Mouse (Mus musculus) heart, embryonic 16.5 days (tissue): ENCODE results near the gene Naa11. TPM values are rescaled to one million over a fixed set of nuclear protein-coding genes. Genes with fewer than 3 reads are reported as not detected.

ENCODE experiments used
- ATAC-seq: fragments of 200-750 bp; cut with Nextera tagmentation; replicated peaks from 2 replicates; pipeline ENCODE4 v1.8.0; 2017; ENCODE audit warnings: moderate number of reproducible peaks; ENCODE audit not compliant: insufficient read depth, low FRiP score; ENCODE audit errors: extremely low read depth
- H3K27ac ChIP-seq: fragments of 300-500 bp; sonication (generic); 2 replicates; pipeline ENCODE4 v1.5.1; 2014; ENCODE audit warnings: mild to moderate bottlenecking, low read length, control low read depth, moderate library complexity
- H3K27me3 ChIP-seq: fragments of 300-500 bp; sonication (generic); 2 replicates; pipeline ENCODE4 v1.6.1; 2014; ENCODE audit warnings: low read length, mixed read lengths; ENCODE audit not compliant: control insufficient read depth, insufficient read depth
- H3K36me3 ChIP-seq: fragments of 300-500 bp; sonication (generic); 2 replicates; pipeline ENCODE4 v1.6.1; 2014; ENCODE audit not compliant: control insufficient read depth, insufficient read depth
- H3K4me1 ChIP-seq: fragments of 300-500 bp; sonication (generic); 2 replicates; pipeline ENCODE4 v1.6.1; 2014; ENCODE audit warnings: low read length, mixed read lengths; ENCODE audit not compliant: control insufficient read depth, insufficient read depth
- H3K4me2 ChIP-seq: fragments of 300-500 bp; sonication (generic); 2 replicates; pipeline ENCODE4 v1.6.1; 2014; ENCODE audit warnings: low read depth, mild to moderate bottlenecking, control low read depth, low read length
- H3K4me3 ChIP-seq: fragments of 300-500 bp; sonication (generic); 2 replicates; pipeline ENCODE4 v1.5.1; 2014; ENCODE audit warnings: mild to moderate bottlenecking, control low read depth, low read length
- H3K9ac ChIP-seq: fragments of 300-500 bp; sonication (generic); 2 replicates; pipeline ENCODE4 v1.6.1; 2014; ENCODE audit warnings: low read length, control low read depth
- H3K9me3 ChIP-seq: fragments of 300-500 bp; sonication (generic); replicated peaks from 2 replicates; pipeline ENCODE4 v1.6.1; 2016; ENCODE audit warnings: low read length; ENCODE audit not compliant: control insufficient read depth
- WGBS: fragments of 180-500 bp; shearing (Covaris S2); extraction: QIAGEN DNeasy Blood & Tissue Kit; methylation state at CpG from one replicate; pipeline ENCODE4 v1.1.7; 2014; 5-methylcytosine and 5-hydroxymethylcytosine counted together
- polyA plus RNA-seq: library from polyadenylated mRNA; unstranded; fragments of >200 nt; fragmentation: Nextera tagmentation; extraction: Ambion mirVana; gene quantifications from 2 replicates; pipeline ENCODE4 v1.2.1, GENCODE M21; 2015

The Naa11 gene
- polyA plus RNA-seq, 1 experiment from 2014 or later = 0.05 TPM

DNA sequence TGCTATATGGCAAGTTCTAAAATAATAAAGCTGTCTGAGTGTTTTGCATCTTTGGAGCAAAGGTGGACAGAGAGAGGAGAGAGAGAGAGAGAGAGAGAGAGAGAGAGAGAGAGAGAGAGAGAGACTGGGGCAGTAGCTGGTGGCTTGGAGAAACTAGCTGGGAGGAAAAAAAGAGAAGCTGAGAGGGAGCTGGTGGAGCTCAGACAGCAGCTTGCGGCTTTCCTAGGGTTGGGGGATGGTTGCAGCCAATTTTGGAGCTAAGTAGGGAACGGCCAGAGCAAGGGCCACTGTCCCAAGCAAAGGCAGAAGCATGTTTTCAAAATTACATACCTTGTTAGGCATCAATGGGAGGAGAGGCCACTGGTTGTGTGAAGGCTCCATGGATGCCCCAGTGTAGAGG lies 36.0 kb downstream of the Naa11 start:
- Histone ChIP-seq H3K9me3 (peaks cover 4% of the 10 kb centered on the region), H3K36me3 (no peaks in the 10 kb centered on the region), H3K4me3 (no peak overlapping the region), H3K27me3 (no peaks in the 10 kb centered on the region), H3K27ac (no peak overlapping the region), H3K9ac (no peak overlapping the region), H3K4me2 (no peak overlapping the region), H3K4me1 (0 out of 2 replicates have a peak, but pooled peaks cover 3% of the 10 kb centered on the region)
- ATAC-seq = no peak
- 32% methylated on average over 2 of the region's 2 CpGs for WGBS

- Histone ChIP-seq H3K27ac (no peak overlapping the region), H3K9me3 (peaks cover 4% of the 10 kb centered on the region), H3K27me3 (no peaks in the 10 kb centered on the region), H3K4me3 (no peak overlapping the region), H3K9ac (no peak overlapping the region), H3K4me2 (no peak overlapping the region), H3K36me3 (no peaks in the 10 kb centered on the region), H3K4me1 (0 out of 2 replicates have a peak, but pooled peaks cover 3% of the 10 kb centered on the region)
- 90% methylated on average over 2 of the region's 2 CpGs for WGBS
- ATAC-seq = no peak
Measured at GRCm38 (mm10) chr5:97355152-97355551, 37.0 kb downstream of the Naa11 start.

DNA sequence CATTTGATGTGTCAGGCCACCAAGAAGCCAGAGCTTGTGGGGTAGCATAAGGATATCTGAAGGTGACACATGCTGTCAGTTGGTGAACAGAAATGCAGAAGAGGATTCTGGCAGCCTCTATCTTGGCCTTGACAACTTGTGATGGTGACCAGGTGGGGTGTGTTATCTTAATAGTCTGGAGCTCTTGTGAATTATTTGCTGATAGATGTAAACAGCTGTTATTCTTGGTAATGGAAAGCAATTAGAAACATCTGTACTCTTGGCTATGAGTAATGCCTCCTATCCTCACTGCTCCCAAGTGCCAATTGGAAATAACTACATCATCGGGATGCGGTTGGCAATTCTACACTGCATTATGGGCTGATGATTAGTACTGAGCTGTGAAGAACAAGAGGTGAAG lies 43.4 kb downstream of the Naa11 start:
- no peak overlapping the region for H3K27ac ChIP-seq
- ATAC-seq = 0 out of 2 replicates have a peak, but pooled peaks have one; percentile 14
- WGBS = 34% methylated on average over 2 of the region's 2 CpGs
- no peak overlapping the region for H3K4me2 ChIP-seq
- no peaks in the 10 kb centered on the region for H3K9me3 ChIP-seq
- H3K4me3 ChIP-seq = no peak overlapping the region
- H3K36me3 ChIP-seq = no peaks in the 10 kb centered on the region
- no peak overlapping the region for H3K9ac ChIP-seq
- H3K4me1 ChIP-seq = peaks cover 7% of the 10 kb centered on the region
- no peaks in the 10 kb centered on the region for H3K27me3 ChIP-seq

DNA sequence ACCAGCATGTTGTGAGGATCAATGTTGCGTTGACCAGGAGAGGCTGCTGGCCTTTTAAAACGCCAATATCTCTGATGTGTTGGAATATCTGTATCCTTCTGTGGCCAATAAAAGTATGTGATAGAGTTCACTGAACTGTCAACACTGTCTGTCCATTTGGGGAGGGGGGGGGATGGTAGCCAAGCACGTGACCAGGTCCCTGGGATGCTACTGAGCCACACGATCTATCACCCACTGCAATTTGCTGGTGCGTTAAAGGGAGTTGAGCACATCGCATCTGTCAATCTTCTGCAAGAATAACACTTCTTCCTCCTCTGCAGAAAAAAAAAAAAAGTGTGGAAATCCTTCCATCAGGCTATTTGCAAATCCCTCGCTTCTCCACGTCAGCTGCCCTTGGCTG lies 43.9 kb downstream of the Naa11 start:
- Histone ChIP-seq H3K36me3 (no peaks in the 10 kb centered on the region), H3K4me2 (no peak overlapping the region), H3K9me3 (no peaks in the 10 kb centered on the region), H3K4me3 (no peak overlapping the region), H3K4me1 (peaks cover 7% of the 10 kb centered on the region), H3K9ac (no peak overlapping the region), H3K27me3 (no peaks in the 10 kb centered on the region), H3K27ac (no peak overlapping the region)
- ATAC-seq = no peak
- WGBS = 60% methylated on average over 8 of the region's 8 CpGs

GRCm38 (mm10) chr5:97345732-97346253 lies 46.4 kb downstream of the Naa11 start:
- no peaks in the 10 kb centered on the region for H3K9me3 ChIP-seq
- H3K4me3 ChIP-seq = no peak overlapping the region
- no peaks in the 10 kb centered on the region for H3K27me3 ChIP-seq
- peaks cover 7% of the 10 kb centered on the region for H3K4me1 ChIP-seq
- H3K36me3 ChIP-seq = no peaks in the 10 kb centered on the region
- no peak overlapping the region for H3K4me2 ChIP-seq
- no peak overlapping the region for H3K27ac ChIP-seq
- H3K9ac ChIP-seq = no peak overlapping the region
- 89% methylated on average over 10 of the region's 10 CpGs for WGBS
- no peak for ATAC-seq

DNA sequence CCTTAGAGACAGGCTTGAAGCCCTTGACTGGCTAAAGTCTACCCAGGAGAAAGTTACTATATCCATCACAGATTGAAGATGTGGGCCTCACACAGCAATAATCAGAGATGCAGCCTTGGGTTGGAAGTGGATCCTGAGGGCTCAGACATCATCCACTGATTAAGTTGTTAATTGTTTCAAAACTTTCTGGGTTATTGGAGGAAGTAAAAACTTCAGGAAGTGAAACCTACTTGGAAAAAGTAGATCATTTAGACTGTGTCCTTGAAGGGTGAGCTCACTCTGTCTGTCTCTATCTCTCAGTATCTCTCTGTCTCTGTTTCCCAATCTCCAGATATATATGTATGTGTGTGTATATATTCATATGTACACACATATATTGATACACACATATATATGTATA lies 47.0 kb downstream of the Naa11 start:
- H3K4me2 ChIP-seq = no peak overlapping the region
- ATAC-seq = no peak
- peaks cover 7% of the 10 kb centered on the region for H3K4me1 ChIP-seq
- no peaks in the 10 kb centered on the region for H3K9me3 ChIP-seq
- no peaks in the 10 kb centered on the region for H3K36me3 ChIP-seq
- H3K27ac ChIP-seq = no peak overlapping the region
- H3K4me3 ChIP-seq = no peak overlapping the region
- H3K27me3 ChIP-seq = no peaks in the 10 kb centered on the region
- no peak overlapping the region for H3K9ac ChIP-seq

DNA sequence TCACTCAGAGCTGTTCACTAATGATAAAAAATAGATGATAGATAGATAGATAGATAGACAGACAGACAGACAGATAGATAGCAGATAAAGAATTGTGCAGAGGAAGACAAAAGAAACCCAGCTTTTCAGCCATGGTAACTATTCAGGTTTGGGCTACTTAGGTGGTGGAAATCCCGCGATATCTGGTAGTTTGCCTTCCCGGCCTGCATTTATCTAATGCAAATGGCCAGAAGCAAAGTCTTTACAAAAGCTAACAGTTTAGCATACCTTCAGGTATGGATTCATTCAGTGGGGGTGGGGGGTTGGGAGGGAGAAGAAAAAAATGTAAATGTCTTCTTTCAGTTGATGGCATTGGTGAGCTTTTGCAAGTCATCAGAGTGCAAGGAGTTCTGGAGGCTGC lies 48.0 kb downstream of the Naa11 start:
- no peak for ATAC-seq
- H3K9me3 ChIP-seq = no peaks in the 10 kb centered on the region
- H3K4me3 ChIP-seq = no peak overlapping the region
- H3K27ac ChIP-seq = no peak overlapping the region
- H3K9ac ChIP-seq = no peak overlapping the region
- 86% methylated on average over 3 of the region's 3 CpGs for WGBS
- H3K4me2 ChIP-seq = no peak overlapping the region
- H3K36me3 ChIP-seq = no peaks in the 10 kb centered on the region
- H3K27me3 ChIP-seq = no peaks in the 10 kb centered on the region
- peaks cover 6% of the 10 kb centered on the region for H3K4me1 ChIP-seq

DNA sequence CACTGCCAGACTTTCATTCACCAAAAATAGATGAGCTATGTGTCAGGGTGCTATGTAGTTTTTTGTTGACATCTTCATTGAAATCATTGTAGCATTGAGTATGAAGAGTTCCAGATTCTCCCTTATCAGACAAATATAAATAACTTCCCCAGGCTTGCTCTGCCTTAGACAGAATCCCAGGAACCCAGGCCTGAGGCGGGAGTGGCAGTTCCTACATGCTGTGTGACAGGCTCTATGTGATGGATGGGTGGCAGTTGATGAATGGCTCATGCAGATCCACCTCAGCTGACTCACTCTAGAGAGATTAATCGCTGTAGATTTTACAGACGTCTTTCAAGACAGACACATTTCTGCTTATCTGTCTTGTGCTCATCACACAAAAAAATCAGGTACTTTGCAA lies 57.4 kb downstream of the Naa11 start:
- 26% methylated on average over 3 of the region's 3 CpGs for WGBS
- H3K9ac ChIP-seq = no peak overlapping the region
- no peak overlapping the region for H3K27ac ChIP-seq
- peaks cover 3% of the 10 kb centered on the region; the same call in 1 of the 2 replicates for H3K4me1 ChIP-seq
- H3K4me2 ChIP-seq = no peak overlapping the region
- no peaks in the 10 kb centered on the region for H3K36me3 ChIP-seq
- no peaks in the 10 kb centered on the region for H3K9me3 ChIP-seq
- peak; percentile 70 for ATAC-seq
- H3K27me3 ChIP-seq = no peaks in the 10 kb centered on the region
- H3K4me3 ChIP-seq = no peak overlapping the region
